Mouse (Mus musculus): ENCODE data around the gene Elf5. TPM values are rescaled to one million over a fixed set of nuclear protein-coding genes. Genes with fewer than 3 reads are reported as not detected.

The Elf5 gene
- polyA plus RNA-seq, 1 experiment: not detected

DNA sequence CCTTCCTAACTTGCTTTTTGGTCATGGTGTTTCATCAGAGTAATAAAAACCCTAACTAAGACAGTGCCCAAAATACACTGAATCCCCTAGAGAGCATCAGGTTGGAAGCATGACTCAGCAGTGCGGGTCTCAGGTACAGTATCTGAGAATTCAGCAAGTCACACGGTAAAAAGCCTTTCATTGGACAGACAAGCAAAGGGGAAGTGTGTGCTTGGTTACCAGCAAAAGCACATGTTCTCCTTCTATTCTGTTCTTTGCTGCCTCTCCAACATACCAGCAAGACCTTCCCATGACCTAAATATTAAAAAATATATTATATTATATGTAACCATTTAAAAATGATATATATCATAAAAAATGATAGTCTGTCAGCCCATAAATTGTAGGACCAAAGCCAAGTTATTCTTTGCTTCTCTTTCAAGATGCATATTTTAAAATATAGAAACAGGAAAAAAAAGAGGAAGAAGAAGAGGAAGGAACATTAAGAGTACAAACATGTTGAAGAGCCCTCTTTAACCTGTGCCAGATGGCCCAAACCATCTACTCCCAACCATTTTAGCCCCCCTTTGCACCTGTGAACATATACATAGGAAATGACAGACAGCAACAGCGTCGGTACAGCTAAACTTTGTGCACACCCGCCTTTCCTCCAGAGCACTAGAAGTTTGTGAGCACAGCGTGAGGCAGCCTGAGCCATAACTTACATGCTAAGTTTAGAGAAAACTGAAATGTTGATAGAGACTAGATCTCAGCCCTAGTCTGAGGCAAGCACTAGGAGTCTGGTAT is 84.3 kb downstream of the Elf5 start:
- no peak overlapping the region for H3K27ac ChIP-seq (ENCODE audit: control insufficient read depth, insufficient read depth, low read depth, low read length)
- no peak for TF ChIP-seq POLR2A (IDR thresholded peaks at IDR 0.05; ENCODE audit: control insufficient read depth, low read depth, low read length)
- TF ChIP-seq CTCF (IDR thresholded peaks at IDR 0.05; ENCODE audit: control insufficient read depth, insufficient read depth, insufficient replicate concordance, low read depth, low read length): no peak
- no peaks in the 10 kb centered on the region for H3K36me3 ChIP-seq (ENCODE audit: control insufficient read depth, insufficient read depth, low read length)
- H3K27me3 ChIP-seq (ENCODE audit: control insufficient read depth, insufficient read depth, low read length): no peaks in the 10 kb centered on the region
- no peak overlapping the region for H3K4me3 ChIP-seq (ENCODE audit: control insufficient read depth, low read depth, low read length)
- H3K4me1 ChIP-seq (ENCODE audit: control insufficient read depth, insufficient read depth, low read length): no peaks in the 10 kb centered on the region

Other genes with a start within 250 kb of the Elf5 start
- gene Ehf, start 108.4 kb upstream of the Elf5 start, polyA plus RNA-seq (2012; rRNA removed): 0.41 and 3.5 TPM in 2 replicates
- gene Cat, start 73.5 kb downstream of the Elf5 start, polyA plus RNA-seq (2012; rRNA removed): 6.1 and 7.5 TPM in 2 replicates
- gene Abtb2, start 154.6 kb downstream of the Elf5 start, polyA plus RNA-seq (2012; rRNA removed): 7.2 and 9.0 TPM in 2 replicates

All from testis, adult 2 months (tissue).